Mouse (Mus musculus) heart, embryonic 12.5 days (tissue): ENCODE measurements around the gene Zfp1. TPM values are rescaled to one million over a fixed set of nuclear protein-coding genes. Genes with fewer than 3 reads are reported as not detected.
A peak's percentile ranks its signal among the peaks of the same experiment; 100 is the strongest.
"Not testable (repeated sequence)": the region's sequence is repeated elsewhere in the genome, so short reads cannot be mapped to it uniquely, and the experiment has no call there.

ENCODE experiments used
- ATAC-seq: fragments of 200-750 bp; cut with Nextera tagmentation; 2 replicates; pipeline ENCODE4 v1.8.0; 2017; ENCODE audit warnings: moderate TSS enrichment, moderate library complexity; ENCODE audit not compliant: insufficient number of reproducible peaks, low FRiP score
- H3K27ac ChIP-seq: fragments of 300-500 bp; sonication (generic); 2 replicates; pipeline ENCODE4 v1.5.1; 2016; ENCODE audit warnings: mild to moderate bottlenecking, moderate library complexity; ENCODE audit not compliant: poor library complexity, severe bottlenecking
- H3K27me3 ChIP-seq: fragments of 300-500 bp; sonication (generic); replicated peaks from 2 replicates; pipeline ENCODE4 v1.6.1; 2016; ENCODE audit warnings: mild to moderate bottlenecking, moderate library complexity
- H3K36me3 ChIP-seq: fragments of 300-500 bp; sonication (generic); 2 replicates; pipeline ENCODE4 v1.6.1; 2016; ENCODE audit warnings: mild to moderate bottlenecking, moderate library complexity
- H3K4me1 ChIP-seq: fragments of 300-500 bp; sonication (generic); replicated peaks from 2 replicates; pipeline ENCODE4 v1.6.1; 2016; ENCODE audit warnings: mild to moderate bottlenecking
- H3K4me2 ChIP-seq: fragments of 300-500 bp; sonication (generic); 2 replicates; pipeline ENCODE4 v1.6.1; 2016; ENCODE audit warnings: mild to moderate bottlenecking, moderate library complexity
- H3K4me3 ChIP-seq: fragments of 300-500 bp; sonication (generic); 2 replicates; pipeline ENCODE4 v1.5.1; 2016; ENCODE audit warnings: mild to moderate bottlenecking
- H3K9ac ChIP-seq: fragments of 300-500 bp; sonication (generic); 2 replicates; pipeline ENCODE4 v1.6.1; 2016; ENCODE audit warnings: mild to moderate bottlenecking, moderate library complexity
- H3K9me3 ChIP-seq: fragments of 300-500 bp; sonication (generic); replicated peaks from 2 replicates; pipeline ENCODE4 v1.6.1; 2016; ENCODE audit warnings: mild to moderate bottlenecking, moderate library complexity
- WGBS: fragments of 180-500 bp; shearing (Covaris S2); methylation state at CpG from one replicate; pipeline ENCODE4 v1.1.7; 2016; 5-methylcytosine and 5-hydroxymethylcytosine counted together
- polyA plus RNA-seq: library from polyadenylated mRNA; unstranded; fragments of >200 nt; fragmentation: Nextera tagmentation; extraction: Ambion mirVana; gene quantifications from 2 replicates; pipeline ENCODE4 v1.2.1, GENCODE M21; 2016

Zfp1 gene
- polyA plus RNA-seq, 1 experiment from 2014 or later: 14.4 TPM

DNA sequence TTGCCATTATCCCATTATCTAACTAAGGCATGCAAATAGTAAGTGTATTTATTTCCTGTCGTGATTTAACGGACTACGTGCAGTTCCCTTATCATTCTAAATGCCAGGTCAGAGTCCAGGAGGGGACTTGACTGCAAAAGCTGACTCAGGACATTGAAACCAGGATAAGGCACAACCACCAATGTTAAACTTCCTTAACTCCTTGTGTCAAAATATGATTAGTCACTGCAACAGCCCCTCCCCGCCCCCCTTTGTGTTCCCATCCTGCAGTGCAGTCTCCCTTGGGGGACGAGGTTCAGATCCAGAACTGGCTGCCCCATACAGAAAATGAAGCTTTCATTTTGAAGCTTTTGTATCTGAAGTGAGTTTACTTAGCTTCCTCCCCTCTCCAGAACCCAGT, 705 bp upstream of the Zfp1 start:
- Histone ChIP-seq H3K27me3 (no peaks in the 10 kb centered on the region), H3K4me2 (peak overlapping the region; percentile 76), H3K4me3 (peak overlapping the region; percentile 81), H3K27ac (peak overlapping the region; percentile 93), H3K36me3 (no peaks in the 10 kb centered on the region), H3K4me1 (peaks cover 15% of the 10 kb centered on the region), H3K9me3 (no peaks in the 10 kb centered on the region), H3K9ac (peak overlapping the region; percentile 91)
- WGBS: 20% methylated on average over 5 of the region's 5 CpGs
- ATAC-seq: 0 out of 2 replicates have a peak, but pooled peaks have one; percentile 19

DNA sequence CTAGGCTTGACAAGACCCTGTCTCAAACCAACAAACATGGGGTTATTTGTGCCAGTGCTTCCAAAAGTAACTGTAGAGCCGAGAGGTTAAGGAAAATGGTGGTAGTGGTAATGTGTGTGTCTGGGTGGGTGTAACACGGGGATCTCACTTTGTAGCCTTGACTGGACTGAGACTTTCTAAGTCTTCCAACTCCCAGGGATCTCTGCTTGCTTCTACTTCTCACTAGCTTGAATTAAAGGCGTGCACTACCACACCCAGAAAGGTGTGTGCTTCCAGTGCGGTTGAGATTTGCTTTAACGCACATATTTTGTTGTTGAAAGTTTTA, 300 bp upstream of the Zfp1 start:
- H3K27me3 ChIP-seq: no peaks in the 10 kb centered on the region
- H3K27ac ChIP-seq: peak overlapping the region; percentile 93
- peak overlapping the region; percentile 91 for H3K9ac ChIP-seq
- peak overlapping the region; percentile 76 for H3K4me2 ChIP-seq
- peak overlapping the region; percentile 81 for H3K4me3 ChIP-seq
- 10% methylated on average over 5 of the region's 5 CpGs for WGBS
- no peaks in the 10 kb centered on the region for H3K9me3 ChIP-seq
- peak; percentile 13; the same call in 1 of the 2 replicates for ATAC-seq
- H3K36me3 ChIP-seq: no peaks in the 10 kb centered on the region
- peaks cover 16% of the 10 kb centered on the region for H3K4me1 ChIP-seq

- H3K36me3 ChIP-seq, H3K27me3 ChIP-seq, H3K9me3 ChIP-seq, H3K9ac ChIP-seq, ATAC-seq: not testable (repeated sequence)
- WGBS: 62% methylated on average over 12 of the region's 12 CpGs
- Histone ChIP-seq H3K4me2 (peak overlapping the region; percentile 76), H3K4me3 (peak overlapping the region; percentile 81), H3K27ac (peak overlapping the region; percentile 93), H3K4me1 (peaks cover 27% of the 10 kb centered on the region)
Observed at GRCm38 (mm10) chr8:111644286-111645051, 1.3 kb downstream of the Zfp1 start.

GRCm38 (mm10) chr8:111645715-111646114, 2.5 kb downstream of the Zfp1 start:
- Histone ChIP-seq H3K9me3 (no peaks in the 10 kb centered on the region), H3K4me1 (peaks cover 27% of the 10 kb centered on the region), H3K27ac (no peak overlapping the region), H3K4me3 (no peak overlapping the region), H3K4me2 (no peak overlapping the region), H3K9ac (no peak overlapping the region), H3K36me3 (no peaks in the 10 kb centered on the region), H3K27me3 (no peaks in the 10 kb centered on the region)
- WGBS: 91% methylated on average over 8 of the region's 8 CpGs
- no peak for ATAC-seq

- Histone ChIP-seq H3K4me3 (no peak overlapping the region), H3K4me1 (peaks cover 18% of the 10 kb centered on the region), H3K9me3 (no peaks in the 10 kb centered on the region), H3K27ac (no peak overlapping the region), H3K9ac (no peak overlapping the region), H3K27me3 (no peaks in the 10 kb centered on the region), H3K4me2 (no peak overlapping the region), H3K36me3 (no peaks in the 10 kb centered on the region)
- ATAC-seq: no peak
- 78% methylated on average over 2 of the region's 2 CpGs for WGBS
Observed at GRCm38 (mm10) chr8:111648834-111649233, 5.6 kb downstream of the Zfp1 start.

GRCm38 (mm10) chr8:111650651-111651050, 7.5 kb downstream of the Zfp1 start:
- H3K36me3 ChIP-seq: 0 out of 2 replicates have a peak, but pooled peaks cover 3% of the 10 kb centered on the region
- H3K9ac ChIP-seq: no peak overlapping the region
- WGBS: 87% methylated on average over 3 of the region's 3 CpGs
- no peak overlapping the region for H3K4me2 ChIP-seq
- ATAC-seq: no peak
- H3K4me1 ChIP-seq: peaks cover 13% of the 10 kb centered on the region
- no peaks in the 10 kb centered on the region for H3K9me3 ChIP-seq
- no peak overlapping the region for H3K4me3 ChIP-seq
- no peak overlapping the region for H3K27ac ChIP-seq
- H3K27me3 ChIP-seq: no peaks in the 10 kb centered on the region

- 87% methylated on average over 2 of the region's 2 CpGs for WGBS
- Histone ChIP-seq H3K4me2 (no peak overlapping the region), H3K27me3 (no peaks in the 10 kb centered on the region), H3K9me3 (no peaks in the 10 kb centered on the region), H3K4me1 (peaks cover 23% of the 10 kb centered on the region), H3K36me3 (0 out of 2 replicates have a peak, but pooled peaks cover 3% of the 10 kb centered on the region), H3K9ac (no peak overlapping the region), H3K27ac (no peak overlapping the region), H3K4me3 (no peak overlapping the region)
- ATAC-seq: no peak
Observed at GRCm38 (mm10) chr8:111653524-111653923, 10.3 kb downstream of the Zfp1 start.

DNA sequence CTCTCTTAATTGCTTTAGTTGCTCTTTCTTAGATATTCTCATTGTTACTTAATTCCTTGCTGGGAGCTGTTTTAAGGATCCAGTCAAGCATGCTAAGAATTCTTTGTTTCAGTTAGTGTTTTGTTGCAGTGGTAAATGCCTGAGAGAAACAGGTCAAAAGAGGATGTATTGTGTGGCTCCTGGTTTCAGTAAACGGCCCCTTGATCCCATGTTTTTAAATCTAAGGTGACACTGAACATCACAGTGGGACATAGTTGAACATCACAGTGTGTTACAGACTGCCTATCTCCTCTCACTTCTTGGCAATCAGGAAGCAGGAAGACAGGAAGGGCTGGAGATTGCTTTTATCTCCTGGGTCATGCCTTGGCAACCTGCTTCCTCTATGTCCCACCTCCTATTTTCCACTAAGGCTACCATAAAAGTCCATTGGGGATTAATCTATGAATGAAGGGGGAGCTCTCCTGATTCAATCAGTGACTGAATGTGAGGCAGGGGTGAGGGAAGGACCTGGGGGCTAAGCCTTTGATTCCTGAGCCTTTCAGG, 14.2 kb downstream of the Zfp1 start:
- Histone ChIP-seq H3K9me3 (no peaks in the 10 kb centered on the region), H3K9ac (no peak overlapping the region), H3K27me3 (no peaks in the 10 kb centered on the region), H3K4me1 (peaks cover 24% of the 10 kb centered on the region), H3K4me2 (no peak overlapping the region), H3K36me3 (peaks cover 13% of the 10 kb centered on the region; the same call in 1 of the 2 replicates), H3K4me3 (no peak overlapping the region), H3K27ac (no peak overlapping the region)
- 49% methylated on average over 1 of the region's 1 CpGs for WGBS
- ATAC-seq: no peak

- ATAC-seq: 0 out of 2 replicates have a peak, but pooled peaks have one; percentile 36
- H3K27me3 ChIP-seq: no peaks in the 10 kb centered on the region
Observed at GRCm38 (mm10) chr8:111658819-111659423, 15.7 kb downstream of the Zfp1 start.

GRCm38 (mm10) chr8:111662473-111662872, 19.3 kb downstream of the Zfp1 start:
- WGBS: 80% methylated on average over 3 of the region's 3 CpGs
- no peak for ATAC-seq
- H3K9ac ChIP-seq: no peak overlapping the region

More at GRCm38 (mm10) chr8:111658819-111659423, 15.7 kb downstream of the Zfp1 start:
- Histone ChIP-seq H3K4me1 (peaks cover 24% of the 10 kb centered on the region), H3K9me3 (no peaks in the 10 kb centered on the region), H3K36me3 (peaks cover 13% of the 10 kb centered on the region; the same call in 1 of the 2 replicates), H3K27ac (peak overlapping the region; percentile 48), H3K4me2 (no peak overlapping the region; the same call in 1 of the 2 replicates), H3K9ac (no peak overlapping the region), H3K4me3 (no peak overlapping the region)
- WGBS: 47% methylated on average over 6 of the region's 6 CpGs

GRCm38 (mm10) chr8:111666751-111667150, 23.6 kb downstream of the Zfp1 start:
- Histone ChIP-seq H3K9me3 (peaks cover 12% of the 10 kb centered on the region), H3K36me3 (peaks cover 46% of the 10 kb centered on the region), H3K4me2 (no peak overlapping the region), H3K4me3 (no peak overlapping the region), H3K9ac (no peak overlapping the region), H3K4me1 (no peaks in the 10 kb centered on the region), H3K27me3 (no peaks in the 10 kb centered on the region), H3K27ac (no peak overlapping the region)
- WGBS: 81% methylated on average over 2 of the region's 2 CpGs
- no peak for ATAC-seq

More at GRCm38 (mm10) chr8:111662473-111662872, 19.3 kb downstream of the Zfp1 start:
- Histone ChIP-seq H3K27ac (no peak overlapping the region), H3K4me2 (no peak overlapping the region), H3K27me3 (no peaks in the 10 kb centered on the region), H3K4me1 (peaks cover 16% of the 10 kb centered on the region), H3K4me3 (no peak overlapping the region), H3K36me3 (peaks cover 21% of the 10 kb centered on the region; the same call in 1 of the 2 replicates), H3K9me3 (no peaks in the 10 kb centered on the region)
